Mouse (Mus musculus) G1E (cell line): ENCODE results near the gene Caml. TPM values are rescaled to one million over a fixed set of nuclear protein-coding genes. Genes with fewer than 3 reads are reported as not detected.
"Not testable (repeated sequence)": the region's sequence is repeated elsewhere in the genome, so short reads cannot be mapped to it uniquely, and the experiment has no call there.

Source experiments
- ATAC-seq: 2 replicates; pipeline ENCODE4 v1.8.0; 2016; ENCODE audit warnings: mild to moderate bottlenecking; ENCODE audit not compliant: insufficient number of reproducible peaks, poor library complexity, low FRiP score, severe bottlenecking; ENCODE audit errors: extremely low read depth
- DNase-seq: peaks from one replicate; pipeline ENCODE4 v3.0.0; 2012; ENCODE audit warnings: low spot score
- H3K27me3 ChIP-seq: 2 replicates; pipeline ENCODE4 v1.6.1; 2012; ENCODE audit warnings: mild to moderate bottlenecking, low read length, inconsistent platforms; ENCODE audit not compliant: insufficient read depth
- H3K36me3 ChIP-seq: replicated peaks from 2 replicates; pipeline ENCODE3; 2012; ENCODE audit warnings: mild to moderate bottlenecking, inconsistent platforms
- H3K4me1 ChIP-seq: 2 replicates; pipeline ENCODE4 v1.6.1; 2012; ENCODE audit warnings: low read depth, low read length, inconsistent platforms, mixed read lengths; ENCODE audit not compliant: insufficient read depth
- H3K4me3 ChIP-seq: 2 replicates; pipeline ENCODE4 v1.5.1; 2012; ENCODE audit warnings: low read depth, mild to moderate bottlenecking, inconsistent platforms, low read length, moderate library complexity, mixed read lengths
- H3K9me3 ChIP-seq: replicated peaks from 2 replicates; pipeline ENCODE4 v1.6.1; 2012; ENCODE audit warnings: inconsistent platforms
- CTCF ChIP-seq: IDR thresholded peaks from 2 replicates; pipeline ENCODE4 v1.5.1; 2012; ENCODE audit warnings: low read depth, low read length, inconsistent platforms, mixed read lengths
- GATA1 ChIP-seq: IDR thresholded peaks from 2 replicates; pipeline ENCODE4 v1.6.1; 2012; ENCODE audit warnings: borderline replicate concordance, low read length, inconsistent platforms, mixed read lengths
- GATA2 ChIP-seq: IDR thresholded peaks from 2 replicates; pipeline ENCODE4 v1.6.1; 2012; ENCODE audit warnings: low read depth, low read length, inconsistent platforms, borderline replicate concordance
- POLR2AphosphoS5 ChIP-seq: IDR thresholded peaks from 2 replicates; pipeline ENCODE4 v1.6.1; 2012; ENCODE audit warnings: low read depth, low read length, inconsistent platforms; ENCODE audit not compliant: insufficient replicate concordance
- TAL1 ChIP-seq: conservative IDR thresholded peaks from 2 replicates; pipeline ENCODE4 v1.6.1; 2012; ENCODE audit warnings: low read depth, low read length, inconsistent platforms, mixed read lengths
- polyA plus RNA-seq: library from polyadenylated mRNA; stranded (reverse); fragments of >175 nt; gene quantifications from 2 replicates; pipeline ENCODE4 v1.2.3, GENCODE M21; 2012
- total RNA-seq, 2 experiments: library from RNA; stranded (forward) in 1 of 2; stranded (reverse) in 1 of 2; fragments of 200-1000 nt in 1 of 2; fragments of >200 nt in 1 of 2; fragmentation: Nextera tagmentation in 1 of 2; gene quantifications; 2 replicates each; pipeline ENCODE4 v1.2.3; 2014 to 2017

Gene Caml
- total RNA-seq (2014; fragmentation: Nextera tagmentation) (27.2 and 27.4 TPM in 2 replicates), total RNA-seq (2017) (33.8 and 37.2 TPM in 2 replicates), polyA plus RNA-seq (24.5 and 25.2 TPM in 2 replicates)

GRCm38 (mm10) chr13:55622649-55623541, at the start of gene Caml:
TSS of gene Caml (plus strand) at chr13:55623005.
- Histone ChIP-seq H3K4me3 (peak within 1 kb of the TSS; percentile 92), H3K27me3 (no peaks in the 10 kb centered on the region), H3K36me3 (peaks cover 30% of the 10 kb centered on the region), H3K9me3 (no peaks in the 10 kb centered on the region), H3K4me1 (peaks cover 23% of the 10 kb centered on the region)
- TF ChIP-seq GATA2 (no peak), GATA1 (no peak), CTCF (no peak), TAL1 (no peak), POLR2AphosphoS5 (no peak)
- peak; percentile 97 for ATAC-seq
- peak; percentile 59 for DNase-seq

DNA sequence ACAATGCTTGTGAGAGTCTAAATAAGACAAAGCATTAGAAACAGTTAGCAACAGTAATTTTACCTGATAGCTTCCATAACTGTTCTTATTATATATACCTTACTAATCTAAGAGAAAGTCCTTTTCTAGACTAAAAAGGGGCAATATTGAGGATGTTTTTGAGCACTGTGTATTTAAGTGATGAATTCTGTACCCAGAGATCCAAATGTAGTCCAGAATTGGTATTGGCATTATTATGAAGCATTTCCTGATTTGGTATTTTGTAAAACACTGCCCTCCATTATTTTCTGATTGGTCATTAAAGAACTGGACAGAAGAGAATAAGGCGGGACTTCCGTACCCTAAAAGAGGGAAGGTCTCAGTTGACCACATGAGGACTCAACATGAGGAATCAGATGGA, 49.4 kb upstream of the Caml start, which contains the start of gene Tmed9:
Gene Tmed9, plus strand, starts transcription at position 301 of the 400 bp plus-strand sequence.
- no peaks in the 10 kb centered on the region for H3K27me3 ChIP-seq
- H3K4me3 ChIP-seq, result no peak within 1 kb of the TSS
- peaks cover 21% of the 10 kb centered on the region for H3K4me1 ChIP-seq
- H3K36me3 ChIP-seq, result peaks cover 11% of the 10 kb centered on the region
- TF ChIP-seq POLR2AphosphoS5, result no peak
- no peak for TF ChIP-seq TAL1
- no peak for TF ChIP-seq GATA1
- no peak for TF ChIP-seq CTCF
- no peak for TF ChIP-seq GATA2
- DNase-seq (no peak), ATAC-seq (no peak)
- peaks cover 6% of the 10 kb centered on the region for H3K9me3 ChIP-seq

DNA sequence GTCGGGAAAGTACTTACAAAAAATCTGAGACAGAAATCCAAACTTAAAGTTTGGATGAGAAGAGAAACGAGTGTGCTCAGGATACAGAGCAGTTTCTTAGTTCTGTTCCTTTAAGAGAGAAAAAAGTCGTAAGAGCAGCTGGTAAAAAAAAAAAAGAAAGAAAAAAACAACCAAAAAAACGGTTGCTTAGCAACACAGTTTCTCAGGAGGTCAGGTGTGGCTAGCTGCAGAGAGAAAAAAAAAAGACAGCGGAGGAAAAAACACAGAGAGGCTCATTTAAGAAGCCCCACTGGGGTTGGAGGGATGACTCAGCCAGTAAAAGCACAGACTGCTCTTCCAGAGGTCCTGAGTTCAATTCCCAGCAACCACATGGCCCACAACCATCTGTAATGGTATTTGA, 48.5 kb upstream of the Caml start:
- no peaks in the 10 kb centered on the region for H3K27me3 ChIP-seq
- peaks cover 6% of the 10 kb centered on the region for H3K9me3 ChIP-seq
- no peak overlapping the region for H3K4me3 ChIP-seq
- H3K4me1 ChIP-seq, result peaks cover 16% of the 10 kb centered on the region
- DNase-seq (no peak), ATAC-seq (no peak)
- peaks cover 4% of the 10 kb centered on the region for H3K36me3 ChIP-seq
- TF ChIP-seq GATA1 (no peak), TAL1 (no peak), GATA2 (no peak), POLR2AphosphoS5 (no peak), CTCF (no peak)

DNA sequence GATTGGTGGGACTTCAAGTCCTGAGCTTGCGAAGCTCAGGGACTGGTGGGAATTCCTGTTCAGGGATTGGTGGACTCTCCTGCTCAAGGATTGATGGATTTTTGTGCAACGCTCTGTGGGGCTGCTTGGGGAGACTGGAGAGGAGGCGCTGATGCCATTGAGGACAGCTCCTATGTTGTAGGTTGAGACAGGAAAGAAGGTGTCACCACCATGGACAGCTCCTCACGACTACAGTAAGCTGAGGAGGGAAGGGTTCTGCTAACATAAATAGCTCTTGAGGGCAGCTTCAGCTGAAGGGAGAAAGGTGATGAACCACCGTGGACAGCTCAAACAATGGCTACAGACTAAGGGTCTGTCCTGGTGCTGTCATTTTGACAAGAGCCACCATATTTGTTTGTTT, 46.9 kb upstream of the Caml start:
- peaks cover 6% of the 10 kb centered on the region for H3K9me3 ChIP-seq
- H3K36me3 ChIP-seq, result no peaks in the 10 kb centered on the region
- TF ChIP-seq GATA1 (no peak), GATA2 (no peak), CTCF (no peak), POLR2AphosphoS5 (no peak), TAL1 (no peak)
- H3K4me3 ChIP-seq, result no peak overlapping the region
- DNase-seq (no peak), ATAC-seq (no peak)
- peaks cover 7% of the 10 kb centered on the region for H3K4me1 ChIP-seq
- no peaks in the 10 kb centered on the region for H3K27me3 ChIP-seq

DNA sequence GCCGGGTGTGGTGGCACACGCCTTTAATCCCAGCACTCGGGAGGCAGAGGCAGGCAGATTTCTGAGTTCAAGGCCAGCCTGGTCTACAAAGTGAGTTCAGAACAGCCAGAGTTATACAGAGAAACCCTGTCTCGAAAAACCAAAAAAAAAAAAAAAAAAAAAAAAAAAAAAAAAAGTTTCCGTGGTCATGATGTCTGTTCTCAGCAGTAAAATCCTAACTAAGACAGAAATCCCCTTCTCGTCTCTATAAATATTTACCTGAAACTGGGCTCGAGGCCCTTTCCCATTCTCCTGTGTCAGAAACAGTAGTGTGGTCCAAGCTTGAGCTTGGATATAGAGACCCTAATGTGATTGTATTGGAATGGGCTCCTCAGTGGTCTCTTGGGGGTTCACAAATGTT, 45.9 kb upstream of the Caml start:
- ATAC-seq, H3K4me1 ChIP-seq, DNase-seq, H3K36me3 ChIP-seq, H3K27me3 ChIP-seq, H3K9me3 ChIP-seq, H3K4me3 ChIP-seq: not testable (repeated sequence)

DNA sequence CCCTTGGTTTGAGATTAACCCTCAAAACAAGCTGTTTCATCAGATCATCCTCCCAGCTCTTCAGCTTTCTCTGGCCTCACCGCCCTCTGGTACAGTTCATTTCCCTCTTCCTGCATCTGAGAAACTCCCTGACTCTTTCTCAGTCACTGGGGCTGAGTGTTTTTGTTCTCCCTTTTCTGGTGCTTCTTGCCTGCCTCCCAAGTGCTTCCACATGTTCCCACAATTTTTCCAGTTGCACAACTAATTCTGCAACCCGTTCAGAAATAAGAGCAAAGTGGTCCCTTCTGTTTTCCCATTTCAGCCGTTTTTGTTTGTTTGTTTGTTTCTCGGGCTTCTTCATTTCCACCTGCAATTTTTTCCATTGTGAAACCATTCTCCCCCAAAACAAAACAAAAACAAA, 44.7 kb upstream of the Caml start:
- H3K4me1 ChIP-seq, result peaks cover 5% of the 10 kb centered on the region; the same call in 1 of the 2 replicates
- H3K9me3 ChIP-seq, result peaks cover 6% of the 10 kb centered on the region
- peaks cover 4% of the 10 kb centered on the region for H3K27me3 ChIP-seq
- no peaks in the 10 kb centered on the region for H3K36me3 ChIP-seq
- H3K4me3 ChIP-seq, result no peak overlapping the region
- TF ChIP-seq CTCF (no peak), TAL1 (no peak), POLR2AphosphoS5 (no peak), GATA2 (no peak), GATA1 (no peak)
- DNase-seq (no peak), ATAC-seq (no peak)
